Mouse (Mus musculus): ENCODE measurements around the gene Mars.

GRCm38 (mm10) chr10:127323131-127323855 lies 11.7 kb upstream of the Mars start:
- TF ChIP-seq POLR2A (IDR thresholded peaks at IDR 0.05; ENCODE audit: control insufficient read depth, low read depth, low read length): no peak
- no peak for TF ChIP-seq CTCF (IDR thresholded peaks at IDR 0.05; ENCODE audit: control insufficient read depth, insufficient read depth, insufficient replicate concordance, low read depth, low read length)

Data from testis, adult 2 months (tissue).